Mouse (Mus musculus) thymus, adult 2 months (tissue): ENCODE results near the gene Stambp. TPM values are rescaled to one million over a fixed set of nuclear protein-coding genes. Genes with fewer than 3 reads are reported as not detected.

Experiments used
- DNase-seq: peaks from one replicate; pipeline ENCODE4 v3.0.0; 2021
- H3K27ac ChIP-seq: fragments of 200-500 bp; 2 replicates; pipeline ENCODE4 v1.5.1; 2012; ENCODE audit warnings: low read length, control low read depth; ENCODE audit not compliant: control insufficient read depth, insufficient read depth
- H3K27me3 ChIP-seq: fragments of 200-500 bp; 2 replicates; pipeline ENCODE4 v1.6.1; 2012; ENCODE audit warnings: mild to moderate bottlenecking, low read length, moderate library complexity, mixed read lengths; ENCODE audit not compliant: control insufficient read depth, insufficient read depth
- H3K36me3 ChIP-seq: fragments of 200-500 bp; 2 replicates; pipeline ENCODE4 v1.6.1; 2012; ENCODE audit warnings: mild to moderate bottlenecking, low read length, moderate library complexity; ENCODE audit not compliant: control insufficient read depth, insufficient read depth
- H3K4me1 ChIP-seq: fragments of 200-500 bp; replicated peaks from 2 replicates; pipeline ENCODE4 v1.6.1; 2012; ENCODE audit warnings: low read length; ENCODE audit not compliant: control insufficient read depth, insufficient read depth
- H3K4me3 ChIP-seq: fragments of 200-500 bp; 2 replicates; pipeline ENCODE4 v1.5.1; 2012; ENCODE audit warnings: mild to moderate bottlenecking, low read length, control low read depth, moderate library complexity; ENCODE audit not compliant: control insufficient read depth, insufficient read depth
- CTCF ChIP-seq: fragments of 200-500 bp; IDR thresholded peaks from 2 replicates; pipeline ENCODE4 v1.5.1; 2012; ENCODE audit warnings: mild to moderate bottlenecking, control low read depth, low read length, moderate library complexity, borderline replicate concordance; ENCODE audit not compliant: control insufficient read depth, poor library complexity, insufficient read depth; ENCODE audit errors: extremely low read depth
- POLR2A ChIP-seq: fragments of 200-500 bp; IDR thresholded peaks from 2 replicates; pipeline ENCODE4 v1.6.1; 2012; ENCODE audit warnings: mild to moderate bottlenecking, low read length, control low read depth, moderate library complexity; ENCODE audit not compliant: control insufficient read depth, poor library complexity, insufficient read depth; ENCODE audit errors: extremely low read depth
- WGBS: fragments of 180-500 bp; shearing (Covaris S2); methylation state at CpG from one replicate; pipeline ENCODE4 v1.1.7; 2018; 5-methylcytosine and 5-hydroxymethylcytosine counted together
- polyA plus RNA-seq: library from polyadenylated mRNA; depleted of rRNA; stranded (reverse); fragments of >200 nt; gene quantifications from 2 replicates; pipeline ENCODE4 v1.2.3, GENCODE M21; 2012

Stambp gene
- polyA plus RNA-seq, 1 experiment = 19.2 TPM

DNA sequence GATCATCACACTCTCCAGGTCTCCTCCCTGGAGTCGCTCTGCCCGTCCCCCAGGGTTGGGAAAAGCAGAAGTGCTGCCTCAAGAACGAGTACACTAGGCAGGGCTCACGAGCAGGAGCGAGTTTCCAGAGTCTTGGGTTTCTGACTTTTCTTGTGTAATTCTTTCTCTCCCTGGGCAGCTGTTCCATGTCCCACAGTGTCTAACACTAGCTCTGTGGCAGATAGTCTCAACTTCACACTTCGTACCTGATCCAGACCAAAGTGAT, 35.8 kb downstream of the Stambp start:
- no peak overlapping the region for H3K4me3 ChIP-seq
- H3K4me1 ChIP-seq = no peaks in the 10 kb centered on the region
- TF ChIP-seq POLR2A = no peak
- no peak for TF ChIP-seq CTCF
- H3K27ac ChIP-seq = no peak overlapping the region
- WGBS = 44% methylated on average over 6 of the region's 6 CpGs
- no peaks in the 10 kb centered on the region for H3K36me3 ChIP-seq
- no peaks in the 10 kb centered on the region for H3K27me3 ChIP-seq
- DNase-seq = no peak

DNA sequence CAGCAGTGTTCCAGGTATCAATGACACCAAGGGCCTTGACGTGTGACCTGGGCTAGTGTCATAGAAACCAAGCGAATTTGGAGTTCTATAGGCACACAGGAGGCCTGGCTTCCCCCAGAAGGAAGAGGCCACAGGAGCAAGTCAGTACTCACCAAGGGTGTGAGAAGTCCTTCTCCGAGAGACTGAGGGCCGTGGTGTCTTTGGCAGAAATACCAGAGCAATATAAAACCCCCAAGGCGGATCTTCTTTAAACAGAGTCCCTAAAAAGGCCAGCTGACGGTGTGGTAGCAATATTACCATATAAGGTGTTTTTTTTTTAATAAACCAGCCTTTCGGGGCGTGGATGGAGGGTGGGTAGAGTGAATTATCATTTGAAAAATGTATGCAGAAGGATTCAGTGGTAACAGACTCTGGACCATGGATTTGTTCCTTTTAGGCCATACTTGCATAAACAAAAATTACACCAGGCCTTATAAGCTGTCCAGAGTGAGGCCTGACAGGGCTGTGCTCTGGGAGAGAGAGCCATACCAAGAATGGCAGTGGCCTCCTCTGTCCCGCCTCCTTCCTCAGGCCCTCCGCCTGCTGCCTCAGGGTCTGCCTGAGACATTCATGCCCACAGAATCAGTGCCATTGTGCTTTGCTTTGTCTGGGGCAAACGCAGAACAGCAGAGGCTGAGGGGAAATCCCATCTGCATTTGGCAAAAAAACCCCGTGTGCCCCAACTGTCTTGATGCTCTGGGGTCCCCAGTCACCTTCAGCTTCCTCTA, 36.3 kb downstream of the Stambp start, which contains the start of gene Actg2:
Actg2 (minus strand) TSS at position 238 of the 767 bp plus-strand sequence.
- no peak within 1 kb of the TSS for H3K27ac ChIP-seq
- no peak within 1 kb of the TSS for H3K4me3 ChIP-seq
- no peaks in the 10 kb centered on the region for H3K4me1 ChIP-seq
- no peak for DNase-seq
- no peaks in the 10 kb centered on the region for H3K27me3 ChIP-seq
- no peaks in the 10 kb centered on the region for H3K36me3 ChIP-seq
- WGBS = 77% methylated on average over 12 of the region's 12 CpGs
- TF ChIP-seq POLR2A = no peak
- no peak for TF ChIP-seq CTCF

GRCm38 (mm10) chr6:83532608-83533007, 39.9 kb downstream of the Stambp start:
- Histone ChIP-seq H3K36me3 (no peaks in the 10 kb centered on the region), H3K27me3 (no peaks in the 10 kb centered on the region), H3K4me1 (no peaks in the 10 kb centered on the region), H3K4me3 (no peak overlapping the region), H3K27ac (no peak overlapping the region)
- 89% methylated on average over 2 of the region's 2 CpGs for WGBS
- TF ChIP-seq POLR2A (no peak), CTCF (no peak)
- DNase-seq = no peak

GRCm38 (mm10) chr6:83523194-83523593, 49.3 kb downstream of the Stambp start:
- H3K4me1 ChIP-seq = peaks cover 3% of the 10 kb centered on the region
- WGBS = 78% methylated on average over 6 of the region's 6 CpGs
- H3K27me3 ChIP-seq = no peaks in the 10 kb centered on the region
- no peak overlapping the region for H3K4me3 ChIP-seq
- H3K36me3 ChIP-seq = no peaks in the 10 kb centered on the region
- H3K27ac ChIP-seq = no peak overlapping the region
- no peak for TF ChIP-seq CTCF
- no peak for TF ChIP-seq POLR2A
- DNase-seq = no peak

- H3K36me3 ChIP-seq = no peaks in the 10 kb centered on the region
- WGBS = 80% methylated on average over 6 of the region's 6 CpGs
These were observed 50.7 kb downstream of the Stambp start for GRCm38 (mm10) chr6:83521784-83522183.

DNA sequence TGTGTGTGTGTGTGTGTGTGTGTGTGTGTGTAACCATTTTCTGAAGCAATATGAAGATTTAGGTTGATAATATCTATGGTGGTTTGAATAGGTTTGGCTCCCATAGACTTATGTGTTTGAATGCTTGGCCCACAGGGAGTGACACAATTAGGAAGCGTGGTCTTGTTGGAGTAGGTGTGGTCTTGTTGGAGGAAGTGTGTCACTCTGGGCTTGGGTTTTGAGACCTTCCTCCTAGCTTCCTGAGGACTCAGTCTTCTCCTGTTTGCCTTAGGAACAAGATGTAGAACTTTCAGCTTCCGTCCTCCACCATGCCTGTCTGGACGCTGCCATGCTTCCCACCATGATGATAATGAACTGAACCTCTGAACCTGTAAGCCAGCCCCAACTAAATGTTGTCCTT, 53.9 kb downstream of the Stambp start:
- no peak overlapping the region for H3K27ac ChIP-seq
- WGBS = 70% methylated on average over 3 of the region's 3 CpGs
- no peaks in the 10 kb centered on the region for H3K27me3 ChIP-seq
- TF ChIP-seq CTCF = no peak
- DNase-seq = no peak
- no peaks in the 10 kb centered on the region for H3K4me1 ChIP-seq
- no peaks in the 10 kb centered on the region for H3K36me3 ChIP-seq
- no peak overlapping the region for H3K4me3 ChIP-seq

More at GRCm38 (mm10) chr6:83521784-83522183, 50.7 kb downstream of the Stambp start:
- DNase-seq = no peak
- H3K27me3 ChIP-seq = no peaks in the 10 kb centered on the region
- H3K4me1 ChIP-seq = no peaks in the 10 kb centered on the region
- no peak for TF ChIP-seq POLR2A
- TF ChIP-seq CTCF = no peak
- no peak overlapping the region for H3K27ac ChIP-seq
- H3K4me3 ChIP-seq = no peak overlapping the region

DNA sequence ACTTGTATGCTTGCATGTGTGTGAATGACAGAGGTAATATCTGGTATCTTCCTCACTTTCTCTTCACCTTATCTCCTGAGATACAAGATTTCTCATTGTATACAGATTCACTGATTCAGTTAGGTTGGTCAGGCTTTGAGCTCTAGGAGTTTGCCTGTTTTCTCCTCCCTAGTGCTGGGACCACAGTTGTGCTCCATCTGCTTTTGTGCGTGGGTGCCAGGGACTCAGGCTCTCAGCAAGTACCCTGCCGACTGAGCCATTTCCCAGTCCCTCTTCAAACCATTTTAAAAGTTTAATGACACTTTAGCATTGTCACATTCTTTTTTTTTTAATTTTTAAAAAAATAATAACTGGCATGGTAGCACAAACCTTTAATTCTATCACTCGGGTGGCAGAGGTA, 57.4 kb downstream of the Stambp start:
- Histone ChIP-seq H3K36me3 (no peaks in the 10 kb centered on the region), H3K27ac (no peak overlapping the region), H3K27me3 (no peaks in the 10 kb centered on the region), H3K4me1 (no peaks in the 10 kb centered on the region), H3K4me3 (no peak overlapping the region)
- no peak for DNase-seq
- no peak for TF ChIP-seq POLR2A
- TF ChIP-seq CTCF = no peak
- WGBS = 90% methylated on average over 3 of the region's 3 CpGs
